Mouse (Mus musculus) hindbrain, embryonic 10.5 days (tissue): ENCODE measurements around the gene Tle4. TPM values are rescaled to one million over a fixed set of nuclear protein-coding genes. Genes with fewer than 3 reads are reported as not detected.

Experiments used
- DNase-seq: peaks from one replicate; pipeline ENCODE4 v3.0.0-alpha.2; 2017; ENCODE audit warnings: low spot score
- H3K27ac ChIP-seq: fragments of 300-500 bp; sonication (generic); 2 replicates; pipeline ENCODE4 v1.5.1; 2016; ENCODE audit warnings: mild to moderate bottlenecking, moderate library complexity
- H3K27me3 ChIP-seq: fragments of 300-500 bp; sonication (generic); 2 replicates; pipeline ENCODE4 v1.6.1; 2016; ENCODE audit warnings: mild to moderate bottlenecking; ENCODE audit not compliant: poor library complexity, insufficient read depth, severe bottlenecking
- H3K36me3 ChIP-seq: fragments of 300-500 bp; sonication (generic); 2 replicates; pipeline ENCODE4 v1.6.1; 2016; ENCODE audit warnings: mild to moderate bottlenecking, moderate library complexity
- H3K4me1 ChIP-seq: fragments of 300-500 bp; sonication (generic); replicated peaks from 2 replicates; pipeline ENCODE4 v1.6.1; 2016; ENCODE audit warnings: mild to moderate bottlenecking
- H3K4me3 ChIP-seq: fragments of 300-500 bp; sonication (generic); 2 replicates; pipeline ENCODE4 v1.5.1; 2016; ENCODE audit warnings: mild to moderate bottlenecking, moderate library complexity
- H3K9me3 ChIP-seq: fragments of 300-500 bp; sonication (generic); 2 replicates; pipeline ENCODE4 v1.6.1; 2016; ENCODE audit warnings: mild to moderate bottlenecking, moderate library complexity
- WGBS: fragments of 180-500 bp; shearing (Covaris S2); methylation state at CpG from one replicate; pipeline ENCODE4 v1.1.7; 2016; 5-methylcytosine and 5-hydroxymethylcytosine counted together
- polyA plus RNA-seq: library from polyadenylated mRNA; unstranded; fragments of >200 nt; fragmentation: Nextera tagmentation; extraction: Ambion mirVana; gene quantifications from 2 replicates; pipeline ENCODE4 v1.2.1, GENCODE M21; 2016

The Tle4 gene
- polyA plus RNA-seq, 1 experiment from 2014 or later, result 16.6 TPM

- peaks cover 34% of the 10 kb centered on the region for H3K4me1 ChIP-seq
- H3K27ac ChIP-seq, result no peak overlapping the region
- H3K36me3 ChIP-seq, result peaks cover 71% of the 10 kb centered on the region
- H3K27me3 ChIP-seq, result 0 out of 2 replicates have a peak, but pooled peaks cover 2% of the 10 kb centered on the region
- H3K4me3 ChIP-seq, result no peak overlapping the region
- H3K9me3 ChIP-seq, result no peaks in the 10 kb centered on the region
- WGBS, result 91% methylated on average over 4 of the region's 4 CpGs
- DNase-seq, result no peak
Observed at GRCm38 (mm10) chr19:14585731-14586130, 12.1 kb downstream of the Tle4 start.

DNA sequence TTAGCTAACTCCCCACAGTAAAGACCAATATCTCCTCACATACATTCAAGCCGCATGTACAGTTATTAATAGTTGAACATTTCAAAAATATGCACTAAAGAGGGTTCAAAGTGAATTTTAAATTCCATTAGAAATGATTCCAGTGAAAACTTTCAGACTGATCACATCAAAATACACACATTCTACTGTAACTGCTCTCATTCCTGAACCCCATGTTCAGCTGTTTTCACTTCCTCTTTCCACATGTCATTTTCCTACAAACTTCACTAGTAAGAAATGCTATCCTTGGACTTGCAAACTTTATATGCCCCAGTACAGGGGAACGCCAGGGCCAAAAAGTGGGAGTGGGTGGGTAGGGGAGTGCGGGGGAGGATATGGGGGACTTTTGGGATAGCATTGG is 12.6 kb downstream of the Tle4 start:
- 91% methylated on average over 3 of the region's 3 CpGs for WGBS
- 0 out of 2 replicates have a peak, but pooled peaks cover 2% of the 10 kb centered on the region for H3K27me3 ChIP-seq
- peaks cover 30% of the 10 kb centered on the region for H3K4me1 ChIP-seq
- no peak overlapping the region for H3K27ac ChIP-seq
- H3K4me3 ChIP-seq, result no peak overlapping the region
- no peaks in the 10 kb centered on the region for H3K9me3 ChIP-seq
- no peak for DNase-seq
- H3K36me3 ChIP-seq, result peaks cover 72% of the 10 kb centered on the region

GRCm38 (mm10) chr19:14578698-14579097 is 19.2 kb downstream of the Tle4 start:
- H3K4me1 ChIP-seq, result 0 out of 2 replicates have a peak, but pooled peaks cover 2% of the 10 kb centered on the region
- DNase-seq, result no peak
- 93% methylated on average over 5 of the region's 5 CpGs for WGBS
- no peaks in the 10 kb centered on the region for H3K9me3 ChIP-seq
- H3K4me3 ChIP-seq, result no peak overlapping the region
- peaks cover 36% of the 10 kb centered on the region for H3K36me3 ChIP-seq
- no peak overlapping the region for H3K27ac ChIP-seq
- no peaks in the 10 kb centered on the region for H3K27me3 ChIP-seq

- Histone ChIP-seq H3K27ac (no peak overlapping the region), H3K4me3 (no peak overlapping the region), H3K9me3 (no peaks in the 10 kb centered on the region), H3K4me1 (0 out of 2 replicates have a peak, but pooled peaks cover 2% of the 10 kb centered on the region), H3K36me3 (peaks cover 32% of the 10 kb centered on the region), H3K27me3 (no peaks in the 10 kb centered on the region)
- 86% methylated on average over 4 of the region's 4 CpGs for WGBS
- no peak for DNase-seq
Observed at GRCm38 (mm10) chr19:14578016-14578415, 19.8 kb downstream of the Tle4 start.

DNA sequence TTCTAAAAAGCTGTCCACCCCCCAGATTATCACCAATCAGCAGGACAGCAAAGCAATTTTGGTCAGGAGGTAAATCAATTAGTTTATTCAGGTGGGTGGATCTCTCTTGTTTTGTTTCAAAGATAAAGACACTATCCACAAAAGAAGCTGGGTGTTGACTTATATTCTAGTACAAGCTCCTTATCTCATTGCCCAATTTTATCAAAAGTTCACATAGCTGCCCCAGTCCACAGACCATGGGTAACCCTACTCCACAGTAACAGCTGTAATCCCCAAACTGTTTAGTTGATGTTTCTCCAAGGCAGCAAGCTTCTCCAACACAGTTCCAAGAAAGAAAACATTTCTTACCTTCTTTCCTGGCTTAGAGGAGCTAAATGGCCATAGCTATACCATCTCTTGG is 21.5 kb downstream of the Tle4 start:
- H3K27me3 ChIP-seq, result no peaks in the 10 kb centered on the region

GRCm38 (mm10) chr19:14568879-14569278 is 29.0 kb downstream of the Tle4 start:
- Histone ChIP-seq H3K4me1 (peaks cover 50% of the 10 kb centered on the region), H3K4me3 (no peak overlapping the region), H3K9me3 (no peaks in the 10 kb centered on the region), H3K27ac (no peak overlapping the region), H3K27me3 (no peaks in the 10 kb centered on the region), H3K36me3 (no peaks in the 10 kb centered on the region)
- no peak for DNase-seq

More for the DNA sequence above, 21.5 kb downstream of the Tle4 start:
- no peaks in the 10 kb centered on the region for H3K9me3 ChIP-seq
- no peak overlapping the region for H3K4me3 ChIP-seq
- no peak for DNase-seq
- 0 out of 2 replicates have a peak, but pooled peaks cover 5% of the 10 kb centered on the region for H3K4me1 ChIP-seq
- H3K36me3 ChIP-seq, result peaks cover 17% of the 10 kb centered on the region
- no peak overlapping the region for H3K27ac ChIP-seq

- H3K27me3 ChIP-seq, result no peaks in the 10 kb centered on the region
- no peaks in the 10 kb centered on the region for H3K9me3 ChIP-seq
- WGBS, result 39% methylated on average over 3 of the region's 3 CpGs
- peaks cover 7% of the 10 kb centered on the region for H3K36me3 ChIP-seq
- H3K4me3 ChIP-seq, result no peak overlapping the region
- H3K4me1 ChIP-seq, result peaks cover 55% of the 10 kb centered on the region
- DNase-seq, result no peak
- peak overlapping the region; percentile 36; the same call in 1 of the 2 replicates for H3K27ac ChIP-seq
Observed at GRCm38 (mm10) chr19:14567081-14567480, 30.8 kb downstream of the Tle4 start.

DNA sequence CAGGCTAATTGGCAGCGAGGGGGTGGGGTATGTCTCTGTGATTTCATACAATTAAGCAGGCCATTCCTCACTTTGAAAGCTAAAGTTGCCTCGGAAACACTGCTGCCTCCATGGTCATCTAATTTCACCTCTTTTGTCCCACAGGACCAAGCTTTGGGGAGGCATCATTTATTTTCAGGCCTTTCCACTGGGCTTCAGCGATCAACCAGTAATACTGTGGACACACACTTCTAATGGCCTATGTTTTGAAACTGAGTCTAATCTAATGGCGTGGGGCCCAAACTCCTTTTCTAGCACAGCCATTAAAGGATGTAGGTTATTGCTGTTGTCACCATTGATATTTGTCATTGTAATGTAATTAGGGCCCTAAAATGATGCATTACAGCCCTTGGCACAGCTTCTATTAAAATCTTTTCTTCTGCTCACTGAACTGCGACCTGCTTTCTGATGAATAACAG is 31.3 kb downstream of the Tle4 start:
- WGBS, result 23% methylated on average over 5 of the region's 5 CpGs
- no peak overlapping the region for H3K4me3 ChIP-seq
- peak overlapping the region; percentile 36 for H3K27ac ChIP-seq
- H3K9me3 ChIP-seq, result no peaks in the 10 kb centered on the region
- H3K36me3 ChIP-seq, result peaks cover 7% of the 10 kb centered on the region
- H3K27me3 ChIP-seq, result no peaks in the 10 kb centered on the region
- DNase-seq, result peak; percentile 62
- peaks cover 60% of the 10 kb centered on the region for H3K4me1 ChIP-seq

- peaks cover 57% of the 10 kb centered on the region for H3K4me1 ChIP-seq
- peak overlapping the region; percentile 19 for H3K27ac ChIP-seq
- peaks cover 10% of the 10 kb centered on the region for H3K36me3 ChIP-seq
- no peak overlapping the region for H3K4me3 ChIP-seq
- no peaks in the 10 kb centered on the region for H3K9me3 ChIP-seq
- peak; percentile 50 for DNase-seq
- WGBS, result 48% methylated on average over 4 of the region's 4 CpGs
- H3K27me3 ChIP-seq, result no peaks in the 10 kb centered on the region
Observed at GRCm38 (mm10) chr19:14565424-14566069, 32.3 kb downstream of the Tle4 start.

GRCm38 (mm10) chr19:14563273-14563959 is 34.4 kb downstream of the Tle4 start:
- 85% methylated on average over 4 of the region's 4 CpGs for WGBS
- no peaks in the 10 kb centered on the region for H3K27me3 ChIP-seq
- H3K4me3 ChIP-seq, result no peak overlapping the region
- no peak for DNase-seq
- peaks cover 49% of the 10 kb centered on the region for H3K4me1 ChIP-seq
- peaks cover 13% of the 10 kb centered on the region for H3K36me3 ChIP-seq
- no peak overlapping the region for H3K27ac ChIP-seq
- H3K9me3 ChIP-seq, result no peaks in the 10 kb centered on the region

DNA sequence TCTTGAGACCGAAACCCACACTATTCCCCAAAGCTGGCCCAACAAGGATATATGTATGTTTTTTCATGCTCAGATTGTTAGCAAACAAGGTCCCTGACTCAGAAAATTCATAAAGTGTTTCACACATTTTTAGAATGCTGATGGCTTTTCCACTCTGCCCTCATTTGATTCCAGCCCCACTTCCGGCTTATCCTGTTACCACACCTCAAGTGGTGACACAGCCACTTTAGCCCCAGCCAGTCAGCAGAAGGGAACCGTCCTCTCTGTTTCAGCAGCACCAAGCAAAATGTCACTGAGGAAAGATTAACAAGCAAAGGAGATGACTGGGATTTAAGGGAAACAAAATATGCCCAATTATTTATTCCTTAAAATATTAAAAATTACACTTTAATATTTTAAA is 50.0 kb downstream of the Tle4 start:
- no peaks in the 10 kb centered on the region for H3K9me3 ChIP-seq
- no peak for DNase-seq
- no peak overlapping the region for H3K4me3 ChIP-seq
- peaks cover 25% of the 10 kb centered on the region; the same call in 1 of the 2 replicates for H3K4me1 ChIP-seq
- H3K27ac ChIP-seq, result no peak overlapping the region
- WGBS, result 89% methylated on average over 3 of the region's 3 CpGs
- no peaks in the 10 kb centered on the region for H3K27me3 ChIP-seq
- H3K36me3 ChIP-seq, result no peaks in the 10 kb centered on the region

- no peak for DNase-seq
- no peaks in the 10 kb centered on the region for H3K9me3 ChIP-seq
- peaks cover 21% of the 10 kb centered on the region; the same call in 1 of the 2 replicates for H3K4me1 ChIP-seq
- WGBS, result 96% methylated on average over 8 of the region's 8 CpGs
- H3K36me3 ChIP-seq, result no peaks in the 10 kb centered on the region
- H3K4me3 ChIP-seq, result no peak overlapping the region
- H3K27me3 ChIP-seq, result no peaks in the 10 kb centered on the region
- no peak overlapping the region for H3K27ac ChIP-seq
Observed at GRCm38 (mm10) chr19:14547133-14547842, 50.6 kb downstream of the Tle4 start.

GRCm38 (mm10) chr19:14545485-14545884 is 52.4 kb downstream of the Tle4 start:
- DNase-seq, result no peak
- Histone ChIP-seq H3K4me1 (peaks cover 17% of the 10 kb centered on the region; the same call in 1 of the 2 replicates), H3K9me3 (no peaks in the 10 kb centered on the region), H3K36me3 (no peaks in the 10 kb centered on the region), H3K4me3 (no peak overlapping the region), H3K27ac (no peak overlapping the region), H3K27me3 (no peaks in the 10 kb centered on the region)
- WGBS, result 92% methylated on average over 1 of the region's 1 CpGs
